Mouse (Mus musculus) limb, embryonic 15.5 days (tissue): ENCODE results near the gene Tpte. TPM values are rescaled to one million over a fixed set of nuclear protein-coding genes. Genes with fewer than 3 reads are reported as not detected.
"Not testable (repeated sequence)": the region's sequence is repeated elsewhere in the genome, so short reads cannot be mapped to it uniquely, and the experiment has no call there.

Source experiments
- ATAC-seq: fragments of 200-750 bp; cut with Nextera tagmentation; 2 replicates; pipeline ENCODE4 v1.8.0; 2017; ENCODE audit warnings: low read depth, moderate TSS enrichment; ENCODE audit not compliant: insufficient number of reproducible peaks, low FRiP score, low TSS enrichment
- H3K27ac ChIP-seq: fragments of 300-500 bp; sonication (generic); 2 replicates; pipeline ENCODE4 v1.5.1; 2015; ENCODE audit warnings: moderate library complexity, mild to moderate bottlenecking, inconsistent platforms
- H3K27me3 ChIP-seq: fragments of 300-500 bp; sonication (generic); 2 replicates; pipeline ENCODE4 v1.6.1; 2015; ENCODE audit warnings: inconsistent platforms
- H3K36me3 ChIP-seq: fragments of 300-500 bp; sonication (generic); 2 replicates; pipeline ENCODE4 v1.6.1; 2015; ENCODE audit warnings: inconsistent platforms
- H3K4me1 ChIP-seq: fragments of 300-500 bp; sonication (generic); 2 replicates; pipeline ENCODE4 v1.6.1; 2015; ENCODE audit warnings: inconsistent platforms
- H3K4me2 ChIP-seq: fragments of 300-500 bp; sonication (generic); 2 replicates; pipeline ENCODE4 v1.6.1; 2015; ENCODE audit warnings: mild to moderate bottlenecking, inconsistent platforms
- H3K4me3 ChIP-seq: fragments of 300-500 bp; sonication (generic); 2 replicates; pipeline ENCODE4 v1.5.1; 2015; ENCODE audit warnings: mild to moderate bottlenecking, inconsistent platforms
- H3K9ac ChIP-seq: fragments of 300-500 bp; sonication (generic); 2 replicates; pipeline ENCODE4 v1.6.1; 2015; ENCODE audit warnings: inconsistent platforms
- H3K9me3 ChIP-seq: fragments of 300-500 bp; sonication (generic); 2 replicates; pipeline ENCODE4 v1.6.1; 2016; ENCODE audit warnings: inconsistent platforms
- WGBS: fragments of 180-500 bp; shearing (Covaris S2); methylation state at CpG from one replicate; pipeline ENCODE4 v1.1.7; 2015; 5-methylcytosine and 5-hydroxymethylcytosine counted together
- polyA plus RNA-seq: library from polyadenylated mRNA; unstranded; fragments of >200 nt; fragmentation: Nextera tagmentation; extraction: Ambion mirVana; gene quantifications from 2 replicates; pipeline ENCODE4 v1.2.1, GENCODE M21; 2015

The Tpte gene
- polyA plus RNA-seq, 1 experiment from 2014 or later, result not detected

DNA sequence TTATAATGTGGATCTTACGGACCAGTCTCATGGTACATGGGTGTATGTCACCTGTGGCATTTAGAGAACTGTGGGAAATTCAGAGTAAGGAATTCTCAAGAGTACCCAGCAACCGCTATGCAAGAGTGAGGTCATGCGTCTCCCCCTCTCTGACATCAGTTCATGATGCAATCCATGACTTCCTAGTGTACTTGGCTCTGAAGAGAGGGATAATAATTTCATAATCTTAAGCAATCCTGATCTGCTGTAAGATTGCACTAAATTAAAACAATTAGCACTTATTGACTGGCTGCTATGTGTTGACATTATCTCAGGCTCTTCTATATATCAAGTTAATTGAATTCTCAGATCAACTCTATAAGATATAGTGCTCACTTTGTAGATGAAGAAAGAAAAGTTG lies 16.4 kb upstream of the Tpte start:
- Histone ChIP-seq H3K27ac (no peak overlapping the region), H3K4me1 (peaks cover 6% of the 10 kb centered on the region; the same call in 1 of the 2 replicates), H3K9me3 (no peaks in the 10 kb centered on the region), H3K27me3 (no peaks in the 10 kb centered on the region), H3K9ac (no peak overlapping the region), H3K36me3 (no peaks in the 10 kb centered on the region), H3K4me3 (no peak overlapping the region), H3K4me2 (no peak overlapping the region)
- ATAC-seq, result no peak
- whole genome bisulfite sequencing, result 88% methylated on average over 3 of the region's 3 CpGs

DNA sequence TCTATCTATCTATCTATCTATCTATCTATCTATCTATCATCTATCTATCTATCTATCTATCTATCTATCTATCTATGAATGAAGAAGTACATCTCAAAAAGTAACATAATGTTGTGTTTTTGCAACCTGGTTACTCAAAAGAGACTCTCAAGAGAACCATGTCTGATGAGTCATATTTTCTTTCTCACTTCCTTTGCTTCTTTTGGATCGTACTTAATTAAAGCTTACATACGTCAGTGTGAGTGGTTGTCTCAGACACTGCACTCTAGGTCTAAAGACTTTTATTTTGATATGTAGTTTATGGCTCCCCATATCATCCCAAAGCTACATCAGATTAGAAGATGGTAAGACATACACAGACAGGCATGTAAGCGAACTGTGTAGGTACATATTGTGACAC lies 10.1 kb upstream of the Tpte start:
- Histone ChIP-seq H3K4me2 (no peak overlapping the region), H3K27ac (no peak overlapping the region), H3K36me3 (no peaks in the 10 kb centered on the region), H3K9me3 (no peaks in the 10 kb centered on the region), H3K4me3 (no peak overlapping the region), H3K9ac (no peak overlapping the region), H3K27me3 (no peaks in the 10 kb centered on the region), H3K4me1 (no peaks in the 10 kb centered on the region)
- WGBS, result 73% methylated on average over 3 of the region's 3 CpGs
- no peak for ATAC-seq

DNA sequence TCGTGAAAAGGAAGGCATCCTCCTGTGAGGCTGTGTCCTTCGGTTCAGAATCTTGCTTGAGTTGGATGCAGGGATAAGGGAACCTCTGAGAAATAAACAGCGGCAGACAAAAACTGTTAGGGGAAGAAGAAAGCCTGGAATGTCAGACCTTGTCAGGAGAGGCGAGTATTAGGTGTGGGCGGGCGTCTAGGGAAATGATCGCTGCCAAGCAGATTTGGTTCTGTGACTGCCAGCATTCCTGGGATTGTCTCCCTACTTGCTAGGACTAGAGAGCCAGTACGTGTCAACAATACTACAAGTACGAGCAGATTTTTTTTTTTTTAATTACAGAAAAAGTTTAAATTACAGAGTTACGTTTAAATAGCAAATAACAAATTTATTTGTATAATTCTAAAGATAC lies 8.6 kb upstream of the Tpte start:
- Histone ChIP-seq H3K27me3 (no peaks in the 10 kb centered on the region), H3K4me3 (no peak overlapping the region), H3K9ac (no peak overlapping the region), H3K27ac (no peak overlapping the region), H3K4me2 (no peak overlapping the region), H3K36me3 (no peaks in the 10 kb centered on the region), H3K9me3 (no peaks in the 10 kb centered on the region), H3K4me1 (no peaks in the 10 kb centered on the region)
- 60% methylated on average over 10 of the region's 10 CpGs for WGBS
- no peak for ATAC-seq

DNA sequence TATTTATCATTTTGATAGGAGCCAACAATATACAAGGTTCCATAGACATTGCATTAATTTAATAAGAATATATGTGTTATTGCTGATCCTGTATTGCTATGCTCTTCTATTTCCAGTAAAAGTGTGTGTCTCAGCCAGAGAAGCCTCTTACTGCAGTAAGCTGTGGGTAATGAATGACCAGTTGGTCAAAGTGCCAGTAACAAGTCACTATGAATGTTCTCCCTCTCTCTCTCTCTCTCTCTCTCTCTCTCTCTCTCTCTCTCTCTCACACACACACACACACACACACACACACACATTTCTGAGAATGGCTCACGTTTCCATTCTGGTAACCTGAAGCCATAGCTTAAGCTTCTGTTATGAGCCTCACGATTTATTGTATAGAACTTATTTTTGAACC lies 19.1 kb downstream of the Tpte start:
- Histone ChIP-seq H3K27ac (no peak overlapping the region), H3K36me3 (no peaks in the 10 kb centered on the region), H3K9me3 (no peaks in the 10 kb centered on the region), H3K4me2 (no peak overlapping the region), H3K9ac (no peak overlapping the region), H3K27me3 (no peaks in the 10 kb centered on the region), H3K4me1 (peaks cover 5% of the 10 kb centered on the region; the same call in 1 of the 2 replicates), H3K4me3 (no peak overlapping the region)
- no peak for ATAC-seq
- WGBS, result 31% methylated on average over 2 of the region's 2 CpGs

DNA sequence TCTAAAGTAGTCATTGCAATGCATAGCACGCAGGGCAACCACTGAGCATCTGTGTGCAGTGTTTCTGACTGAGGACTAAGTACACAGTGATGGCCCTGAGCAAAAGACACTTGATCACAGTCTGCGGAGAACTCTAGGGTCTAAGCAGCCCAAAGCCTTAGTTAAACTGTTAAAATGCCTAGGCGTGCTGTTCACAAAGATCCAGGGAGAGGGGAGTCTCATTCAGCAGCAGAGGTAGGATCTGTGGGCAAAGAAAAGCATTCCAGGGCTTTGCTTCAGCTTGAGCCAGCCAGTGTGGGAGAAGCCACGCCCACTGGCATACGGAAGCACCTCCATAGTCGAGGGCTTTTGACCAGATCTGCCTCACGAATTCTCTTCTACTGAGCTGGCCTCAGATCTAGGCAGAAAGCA lies 19.7 kb downstream of the Tpte start:
- H3K4me3 ChIP-seq, result no peak overlapping the region

DNA sequence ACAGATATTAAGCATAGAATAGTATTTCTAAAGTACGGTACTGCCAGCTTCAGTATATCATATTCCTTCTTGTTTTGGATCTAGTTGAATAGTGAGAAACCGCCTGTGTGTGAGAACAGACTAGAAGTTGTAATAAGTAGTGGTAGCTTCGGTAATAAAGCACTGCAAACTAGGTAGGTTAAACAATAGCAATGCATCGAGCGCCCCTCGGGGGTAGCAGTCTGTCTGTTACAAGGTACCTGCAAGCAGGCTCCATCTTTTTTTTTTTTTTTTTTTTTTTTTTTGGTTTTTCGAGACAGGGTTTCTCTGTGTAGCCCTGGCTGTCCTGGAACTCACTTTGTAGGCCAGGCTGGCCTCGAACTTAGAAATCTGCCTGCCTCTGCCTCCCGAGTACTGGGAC lies 20.8 kb downstream of the Tpte start:
- not testable (repeated sequence) for H3K27me3 ChIP-seq, H3K4me2 ChIP-seq, H3K36me3 ChIP-seq, H3K4me3 ChIP-seq, ATAC-seq, H3K4me1 ChIP-seq, H3K9ac ChIP-seq, H3K9me3 ChIP-seq, H3K27ac ChIP-seq
- 82% methylated on average over 9 of the region's 9 CpGs for WGBS

More for the DNA sequence above, 19.7 kb downstream of the Tpte start:
- no peak overlapping the region for H3K27ac ChIP-seq
- H3K27me3 ChIP-seq, result no peaks in the 10 kb centered on the region
- peak overlapping the region; percentile 31 for H3K4me2 ChIP-seq
- 18% methylated on average over 7 of the region's 7 CpGs for WGBS
- ATAC-seq, result no peak
- H3K9me3 ChIP-seq, result no peaks in the 10 kb centered on the region
- no peak overlapping the region for H3K9ac ChIP-seq
- H3K4me1 ChIP-seq, result peaks cover 5% of the 10 kb centered on the region; the same call in 1 of the 2 replicates
- H3K36me3 ChIP-seq, result no peaks in the 10 kb centered on the region

DNA sequence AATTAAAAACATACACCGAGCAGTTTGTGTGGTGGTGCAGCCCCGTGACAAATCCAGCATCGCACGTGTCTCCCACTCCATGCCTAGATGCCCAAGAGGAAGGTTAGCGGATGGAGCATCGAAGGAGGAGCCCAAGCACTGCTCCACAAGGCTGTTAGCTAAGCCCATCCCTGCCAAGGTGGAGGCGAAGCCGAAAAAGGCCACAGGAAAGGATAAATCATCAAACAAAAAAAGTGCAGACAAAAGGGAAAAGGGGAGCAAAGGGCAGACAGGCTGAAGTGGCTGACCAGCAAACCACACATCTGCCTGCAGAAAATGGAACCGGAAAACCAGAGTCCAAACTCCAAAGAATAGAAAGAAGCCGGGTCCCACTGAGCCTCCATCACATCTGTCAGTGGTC lies 23.8 kb downstream of the Tpte start:
- H3K4me1 ChIP-seq, result peaks cover 5% of the 10 kb centered on the region; the same call in 1 of the 2 replicates
- no peak overlapping the region for H3K27ac ChIP-seq
- ATAC-seq, result no peak
- H3K9me3 ChIP-seq, result no peaks in the 10 kb centered on the region
- no peaks in the 10 kb centered on the region for H3K36me3 ChIP-seq
- no peaks in the 10 kb centered on the region for H3K27me3 ChIP-seq
- WGBS, result 75% methylated on average over 10 of the region's 10 CpGs
- H3K4me2 ChIP-seq, result no peak overlapping the region
- no peak overlapping the region for H3K9ac ChIP-seq
- no peak overlapping the region for H3K4me3 ChIP-seq

DNA sequence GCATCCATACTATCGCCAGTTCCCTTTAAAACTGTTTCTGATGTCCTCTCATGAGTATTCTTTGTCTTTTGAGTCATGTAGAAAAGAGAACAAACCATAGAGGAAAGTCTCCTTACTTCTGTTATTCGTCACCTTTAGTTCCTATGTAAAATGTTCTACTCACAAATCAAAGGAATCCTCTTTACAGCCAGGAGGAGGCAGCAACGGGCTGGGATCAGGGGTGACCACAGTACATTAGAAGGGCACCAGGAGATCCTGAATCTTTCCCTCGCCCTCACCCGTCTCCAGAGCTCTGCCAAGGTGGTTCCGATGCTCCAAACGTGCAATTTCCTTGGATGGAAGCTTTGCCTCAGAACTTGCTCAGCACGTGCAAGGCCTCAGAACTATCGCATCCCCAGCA lies 28.2 kb downstream of the Tpte start:
- H3K27me3 ChIP-seq, result no peaks in the 10 kb centered on the region
- no peaks in the 10 kb centered on the region for H3K4me1 ChIP-seq
- WGBS, result 73% methylated on average over 9 of the region's 9 CpGs
- no peak for ATAC-seq
- H3K27ac ChIP-seq, result no peak overlapping the region
- no peak overlapping the region for H3K9ac ChIP-seq
- no peak overlapping the region for H3K4me2 ChIP-seq
- no peaks in the 10 kb centered on the region for H3K9me3 ChIP-seq
- no peak overlapping the region for H3K4me3 ChIP-seq
- H3K36me3 ChIP-seq, result no peaks in the 10 kb centered on the region

DNA sequence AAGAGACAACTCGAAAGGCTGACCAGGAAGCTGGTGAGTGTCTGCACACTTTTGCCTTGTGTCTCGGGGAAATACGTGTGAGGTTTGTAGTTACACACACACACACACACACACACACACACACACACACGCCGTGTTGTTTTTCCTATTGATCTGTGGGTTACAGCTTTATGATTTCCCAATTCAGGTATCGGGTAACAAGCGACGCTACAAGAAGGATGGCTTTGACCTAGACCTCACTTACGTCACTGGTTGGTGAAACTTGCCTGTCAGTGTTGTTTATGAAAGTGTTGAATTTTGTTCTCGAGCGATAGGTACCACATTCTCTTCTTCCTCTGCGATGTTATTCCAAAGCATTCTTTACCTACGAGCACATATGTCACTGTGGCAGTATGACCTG lies 52.2 kb downstream of the Tpte start:
- no peaks in the 10 kb centered on the region for H3K27me3 ChIP-seq
- no peaks in the 10 kb centered on the region for H3K9me3 ChIP-seq
- WGBS, result 82% methylated on average over 13 of the region's 13 CpGs
- H3K27ac ChIP-seq, result no peak overlapping the region
- no peak for ATAC-seq
- H3K4me2 ChIP-seq, result no peak overlapping the region
- no peaks in the 10 kb centered on the region for H3K36me3 ChIP-seq
- H3K9ac ChIP-seq, result no peak overlapping the region
- H3K4me1 ChIP-seq, result no peaks in the 10 kb centered on the region
- H3K4me3 ChIP-seq, result no peak overlapping the region

DNA sequence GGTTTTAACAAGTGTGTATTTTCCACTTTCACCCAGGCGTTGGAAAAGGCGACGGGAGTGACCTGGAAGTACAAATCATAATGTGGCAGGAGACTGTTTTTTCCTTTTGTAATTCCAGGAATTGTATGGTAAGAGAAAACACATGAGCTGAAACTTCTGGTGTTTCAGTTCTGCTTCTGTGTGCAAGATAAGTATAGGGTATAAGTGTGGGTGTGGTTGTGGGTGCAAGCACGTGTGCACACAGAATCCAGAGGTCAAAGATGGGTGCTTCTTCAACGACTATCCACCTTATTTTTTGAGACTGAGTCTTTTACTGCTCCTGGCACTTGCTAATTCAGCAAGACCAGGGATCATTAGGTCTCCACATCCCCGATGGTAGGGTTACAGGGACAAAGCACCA lies 76.1 kb downstream of the Tpte start:
- H3K9ac ChIP-seq, result no peak overlapping the region
- H3K4me1 ChIP-seq, result no peaks in the 10 kb centered on the region
- H3K27me3 ChIP-seq, result no peaks in the 10 kb centered on the region
- no peak overlapping the region for H3K27ac ChIP-seq
- no peak overlapping the region for H3K4me2 ChIP-seq
- WGBS, result 77% methylated on average over 6 of the region's 6 CpGs
- no peak overlapping the region for H3K4me3 ChIP-seq
- H3K9me3 ChIP-seq, result no peaks in the 10 kb centered on the region
- H3K36me3 ChIP-seq, result no peaks in the 10 kb centered on the region
- ATAC-seq, result no peak

DNA sequence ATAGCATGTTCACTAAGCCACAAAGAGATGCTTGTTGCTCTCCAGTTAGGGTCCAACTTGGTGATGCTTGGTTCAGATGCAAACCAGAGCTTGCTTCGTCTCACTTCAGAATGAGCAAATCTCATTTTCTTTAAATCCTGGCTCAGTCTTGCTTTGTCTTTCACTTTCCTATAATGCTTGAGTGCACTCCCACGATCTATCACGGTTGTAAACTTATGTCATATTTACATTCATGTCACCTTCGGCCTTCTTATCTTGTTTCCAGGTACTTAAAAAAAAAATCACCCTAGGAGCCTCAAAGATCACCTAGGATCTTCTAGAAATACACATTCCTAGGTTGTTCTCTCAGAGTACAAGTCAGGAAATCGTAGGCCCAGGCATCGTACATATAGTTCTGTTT lies 76.6 kb downstream of the Tpte start:
- no peak overlapping the region for H3K4me2 ChIP-seq
- ATAC-seq, result no peak
- 87% methylated on average over 6 of the region's 6 CpGs for WGBS
- no peak overlapping the region for H3K9ac ChIP-seq
- H3K4me3 ChIP-seq, result no peak overlapping the region
- no peaks in the 10 kb centered on the region for H3K9me3 ChIP-seq
- no peak overlapping the region for H3K27ac ChIP-seq
- no peaks in the 10 kb centered on the region for H3K4me1 ChIP-seq
- no peaks in the 10 kb centered on the region for H3K27me3 ChIP-seq
- H3K36me3 ChIP-seq, result no peaks in the 10 kb centered on the region

DNA sequence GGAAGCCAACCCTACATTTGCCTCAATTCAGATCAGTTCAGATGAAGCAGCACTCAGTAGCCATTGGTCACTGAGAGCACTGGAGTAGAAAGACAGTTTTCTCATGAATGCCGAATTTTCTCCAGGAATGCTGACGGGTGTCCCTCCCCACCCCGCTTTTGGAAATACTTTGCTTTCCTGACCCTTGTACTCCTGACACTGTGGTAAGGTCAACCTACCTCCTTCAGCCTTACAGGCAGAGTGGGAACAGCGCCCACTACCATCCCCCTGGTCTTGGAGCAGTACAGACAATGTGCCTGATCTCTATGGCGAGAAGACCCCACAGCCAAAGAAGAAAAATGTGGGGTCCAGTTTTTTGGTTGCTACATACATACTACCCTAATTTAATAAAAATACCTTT lies 93.1 kb downstream of the Tpte start:
- 83% methylated on average over 5 of the region's 5 CpGs for WGBS
- ATAC-seq, result no peak
- H3K9me3 ChIP-seq, result no peaks in the 10 kb centered on the region

DNA sequence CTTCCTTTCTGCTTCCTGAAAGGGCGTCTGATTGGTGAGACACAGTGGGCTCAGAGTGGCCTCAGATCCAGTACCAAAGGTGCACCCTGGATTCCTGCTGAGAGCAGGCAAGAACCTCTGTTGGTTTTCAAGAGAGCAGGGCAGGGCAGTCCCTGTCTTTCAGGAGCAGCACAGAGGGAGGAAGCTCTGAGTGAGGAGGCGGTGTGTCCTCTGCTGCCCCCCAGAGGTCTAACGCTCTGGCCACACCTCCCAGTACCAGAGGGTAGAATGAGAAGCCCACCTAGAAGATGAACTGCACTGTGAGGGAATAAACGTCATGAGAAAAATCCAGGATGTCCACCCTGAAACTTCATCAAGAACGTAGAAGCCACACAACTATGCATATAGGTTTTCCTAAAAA lies 93.7 kb downstream of the Tpte start:
- 53% methylated on average over 5 of the region's 5 CpGs for WGBS
- Histone ChIP-seq H3K27me3 (no peaks in the 10 kb centered on the region), H3K27ac (no peak overlapping the region), H3K9ac (no peak overlapping the region), H3K36me3 (peaks cover 47% of the 10 kb centered on the region), H3K9me3 (no peaks in the 10 kb centered on the region), H3K4me2 (no peak overlapping the region), H3K4me1 (no peaks in the 10 kb centered on the region), H3K4me3 (no peak overlapping the region)
- ATAC-seq, result 0 out of 2 replicates have a peak, but pooled peaks have one; percentile 55

More for the DNA sequence above, 93.1 kb downstream of the Tpte start:
- Histone ChIP-seq H3K36me3 (peaks cover 42% of the 10 kb centered on the region), H3K4me1 (no peaks in the 10 kb centered on the region), H3K9ac (no peak overlapping the region), H3K27ac (no peak overlapping the region), H3K27me3 (no peaks in the 10 kb centered on the region), H3K4me3 (no peak overlapping the region), H3K4me2 (no peak overlapping the region)
